Mouse (Mus musculus) naive thymus-derived CD4-positive, alpha-beta T cell, adult 2 months (primary cell): ENCODE data around the gene Olfr1305.

Experiments
- DNase-seq: peaks from one replicate; pipeline ENCODE4 v3.0.0-alpha.2; 2011; ENCODE audit warnings: low read depth

Olfr1305 gene

GRCm38 (mm10) chr2:111877049-111877448 is at the start of gene Olfr1305:
Gene Olfr1305 (minus strand): TSS chr2:111877149.
- no peak for DNase-seq

GRCm38 (mm10) chr2:111916171-111916570 is 39.2 kb upstream of the Olfr1305 start, which contains the start of gene Olfr1306:
Gene Olfr1306 (minus strand): TSS chr2:111916271.
- no peak for DNase-seq

GRCm38 (mm10) chr2:111820240-111820639 is 56.7 kb downstream of the Olfr1305 start, which contains the start of gene Olfr1303:
Gene Olfr1303 (minus strand): TSS chr2:111820340.
- no peak for DNase-seq
